Mouse (Mus musculus): ENCODE data around the gene Cdh24. TPM values are rescaled to one million over a fixed set of nuclear protein-coding genes. Genes with fewer than 3 reads are reported as not detected.
A peak's percentile ranks its signal among the peaks of the same experiment; 100 is the strongest.

Cdh24 gene
- polyA plus RNA-seq, 1 experiment from 2014 or later = 0.06 TPM

- Histone ChIP-seq H3K79me2 (ENCODE audit: inconsistent target) (no peaks in the 10 kb centered on the region), H3K36me3 (ENCODE audit: inconsistent target) (no peaks in the 10 kb centered on the region), H3K27ac (no peak overlapping the region), H3K4me3 (ENCODE audit: inconsistent target) (no peak overlapping the region)
- 78% methylated on average over 8 of the region's 8 CpGs for WGBS (ENCODE audit: missing documents)
These were observed 33.9 kb downstream of the Cdh24 start for GRCm38 (mm10) chr14:54607226-54607625.

GRCm38 (mm10) chr14:54605752-54606321 lies 35.3 kb downstream of the Cdh24 start, which contains the start of gene 4931414P19Rik:
Gene 4931414P19Rik, minus strand, starts transcription at chr14:54605993.
- H3K79me2 ChIP-seq (ENCODE audit: inconsistent target) = no peaks in the 10 kb centered on the region
- H3K27ac ChIP-seq = peak within 1 kb of the TSS; percentile 31; the same call in 1 of the 2 replicates
- no peaks in the 10 kb centered on the region for H3K36me3 ChIP-seq (ENCODE audit: inconsistent target)
- 1% methylated on average over 31 of the region's 39 CpGs for WGBS (ENCODE audit: missing documents)
- H3K4me3 ChIP-seq (ENCODE audit: inconsistent target) = peak within 1 kb of the TSS; percentile 42

- peak overlapping the region; percentile 56 for H3K27ac ChIP-seq
These were observed 37.5 kb downstream of the Cdh24 start for GRCm38 (mm10) chr14:54603686-54604085.

DNA sequence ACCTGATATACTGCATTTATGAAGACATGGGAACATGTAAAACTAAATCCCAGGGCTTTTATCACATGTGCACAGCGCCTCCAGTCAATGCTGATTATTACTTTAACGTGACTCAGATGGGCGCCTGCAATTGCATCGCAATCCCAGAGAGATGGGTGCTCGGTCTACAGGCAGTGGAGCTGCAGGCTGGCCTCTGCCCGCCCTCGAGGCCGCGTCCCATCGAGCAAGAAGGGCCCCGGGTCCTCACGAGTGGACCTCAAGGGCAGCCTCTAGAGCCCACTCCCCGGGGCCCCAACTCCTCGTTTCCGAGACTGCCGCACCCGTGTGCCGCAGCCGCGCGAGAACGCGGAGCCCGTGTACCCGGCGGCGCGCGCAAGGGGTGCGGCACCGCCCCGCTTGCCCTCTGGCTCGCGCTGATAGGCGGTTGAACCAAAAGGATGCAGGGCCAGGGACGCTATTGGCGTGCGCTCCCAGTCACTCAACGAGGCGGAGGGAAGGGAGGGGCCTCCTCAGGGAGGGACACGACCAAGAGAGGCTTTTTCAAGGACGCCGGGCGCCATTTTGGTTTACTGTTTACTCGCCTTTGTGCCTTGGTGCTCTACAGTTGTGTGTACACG lies 38.0 kb downstream of the Cdh24 start:
- under 1% methylated on average over 46 of the region's 46 CpGs for WGBS (ENCODE audit: missing documents)
- no peaks in the 10 kb centered on the region for H3K36me3 ChIP-seq (ENCODE audit: inconsistent target)
- H3K79me2 ChIP-seq (ENCODE audit: inconsistent target) = no peaks in the 10 kb centered on the region
- peak overlapping the region; percentile 33 for H3K4me3 ChIP-seq (ENCODE audit: inconsistent target)
- H3K27ac ChIP-seq = peak overlapping the region; percentile 56

More at GRCm38 (mm10) chr14:54603686-54604085, 37.5 kb downstream of the Cdh24 start:
- WGBS (ENCODE audit: missing documents) = 92% methylated on average over 8 of the region's 8 CpGs
- H3K79me2 ChIP-seq (ENCODE audit: inconsistent target) = no peaks in the 10 kb centered on the region
- peak overlapping the region; percentile 22 for H3K4me3 ChIP-seq (ENCODE audit: inconsistent target)
- H3K36me3 ChIP-seq (ENCODE audit: inconsistent target) = no peaks in the 10 kb centered on the region

- 57% methylated on average over 4 of the region's 4 CpGs for WGBS (ENCODE audit: missing documents)
- Histone ChIP-seq H3K79me2 (ENCODE audit: inconsistent target) (no peaks in the 10 kb centered on the region), H3K27ac (peak overlapping the region; percentile 47; the same call in 1 of the 2 replicates), H3K36me3 (ENCODE audit: inconsistent target) (no peaks in the 10 kb centered on the region), H3K4me3 (ENCODE audit: inconsistent target) (peak overlapping the region; percentile 33)
These were observed 38.6 kb downstream of the Cdh24 start for GRCm38 (mm10) chr14:54602613-54603012.

- 36% methylated on average over 2 of the region's 2 CpGs for WGBS (ENCODE audit: missing documents)
- H3K27ac ChIP-seq = no peak overlapping the region
- no peaks in the 10 kb centered on the region for H3K36me3 ChIP-seq (ENCODE audit: inconsistent target)
- H3K4me3 ChIP-seq (ENCODE audit: inconsistent target) = no peak overlapping the region
- H3K79me2 ChIP-seq (ENCODE audit: inconsistent target) = no peaks in the 10 kb centered on the region
These were observed 39.6 kb downstream of the Cdh24 start for GRCm38 (mm10) chr14:54601601-54602000.

- Histone ChIP-seq H3K79me2 (ENCODE audit: inconsistent target) (no peaks in the 10 kb centered on the region), H3K27ac (no peak overlapping the region), H3K36me3 (ENCODE audit: inconsistent target) (no peaks in the 10 kb centered on the region), H3K4me3 (ENCODE audit: inconsistent target) (no peak overlapping the region)
- WGBS (ENCODE audit: missing documents) = 80% methylated on average over 7 of the region's 7 CpGs
These were observed 44.1 kb downstream of the Cdh24 start for GRCm38 (mm10) chr14:54597084-54597483.

DNA sequence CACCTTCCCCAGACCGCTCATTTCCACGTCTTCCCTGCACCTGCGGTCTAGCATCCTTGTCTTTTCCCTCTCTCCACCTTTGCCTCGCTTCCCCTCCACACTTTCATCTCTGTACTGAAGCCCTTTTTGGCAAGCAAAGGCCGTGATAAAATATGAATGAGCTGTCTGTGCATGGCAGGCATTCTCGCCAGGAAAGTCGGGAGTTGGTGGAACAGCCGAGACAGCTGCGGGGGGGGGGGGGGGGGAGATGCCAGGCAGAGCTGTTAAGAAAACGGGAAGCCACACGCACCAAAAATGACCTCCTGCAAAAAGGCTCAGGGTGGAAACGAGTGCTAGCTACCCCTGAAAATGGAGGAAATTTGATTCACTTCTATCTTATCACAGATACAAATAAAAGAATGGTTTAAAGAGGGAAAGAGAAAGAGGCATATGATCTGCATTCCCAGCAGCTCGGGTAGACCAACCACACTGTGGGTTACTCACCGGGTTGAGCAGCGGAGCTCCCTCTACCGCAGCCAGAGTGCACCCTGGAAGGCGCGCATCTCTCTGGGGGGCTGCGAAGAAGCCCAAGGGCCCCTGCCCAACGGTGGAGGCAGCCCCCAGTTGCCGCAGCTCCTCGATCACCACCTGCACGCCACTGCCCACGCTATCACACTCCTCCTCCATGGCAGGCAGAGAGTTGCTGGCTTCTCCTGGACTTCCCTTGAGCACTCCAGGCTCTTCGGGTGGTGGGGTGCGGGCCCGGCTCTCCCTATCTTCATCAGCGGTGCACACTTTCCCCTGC lies 46.3 kb downstream of the Cdh24 start:
- H3K36me3 ChIP-seq (ENCODE audit: inconsistent target) = no peaks in the 10 kb centered on the region
- WGBS (ENCODE audit: missing documents) = 93% methylated on average over 26 of the region's 28 CpGs
- no peaks in the 10 kb centered on the region for H3K79me2 ChIP-seq (ENCODE audit: inconsistent target)
- no peak overlapping the region for H3K4me3 ChIP-seq (ENCODE audit: inconsistent target)
- H3K27ac ChIP-seq = no peak overlapping the region

DNA sequence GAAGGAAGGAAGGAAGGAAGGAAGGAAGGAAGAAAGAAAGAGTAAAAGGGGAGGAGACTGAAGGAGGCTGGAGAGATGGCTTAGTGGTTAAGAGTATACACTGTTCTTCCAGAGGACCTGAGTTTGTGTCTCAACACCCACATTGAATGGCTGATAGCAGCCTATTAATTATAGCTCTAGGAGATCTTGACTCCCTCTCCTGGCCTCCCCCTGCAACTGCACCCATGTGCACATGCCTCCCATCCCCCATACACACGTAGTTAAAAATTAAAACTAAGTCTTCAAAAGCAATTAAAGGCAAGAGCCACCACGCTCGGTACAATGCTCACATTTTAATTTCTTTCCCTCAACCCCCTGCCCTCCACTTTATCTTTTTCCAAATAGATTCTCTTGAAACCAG lies 47.1 kb downstream of the Cdh24 start:
- 97% methylated on average over 3 of the region's 3 CpGs for WGBS (ENCODE audit: missing documents)
- no peaks in the 10 kb centered on the region for H3K36me3 ChIP-seq (ENCODE audit: inconsistent target)
- no peak overlapping the region for H3K27ac ChIP-seq
- no peak overlapping the region for H3K4me3 ChIP-seq (ENCODE audit: inconsistent target)
- H3K79me2 ChIP-seq (ENCODE audit: inconsistent target) = no peaks in the 10 kb centered on the region

DNA sequence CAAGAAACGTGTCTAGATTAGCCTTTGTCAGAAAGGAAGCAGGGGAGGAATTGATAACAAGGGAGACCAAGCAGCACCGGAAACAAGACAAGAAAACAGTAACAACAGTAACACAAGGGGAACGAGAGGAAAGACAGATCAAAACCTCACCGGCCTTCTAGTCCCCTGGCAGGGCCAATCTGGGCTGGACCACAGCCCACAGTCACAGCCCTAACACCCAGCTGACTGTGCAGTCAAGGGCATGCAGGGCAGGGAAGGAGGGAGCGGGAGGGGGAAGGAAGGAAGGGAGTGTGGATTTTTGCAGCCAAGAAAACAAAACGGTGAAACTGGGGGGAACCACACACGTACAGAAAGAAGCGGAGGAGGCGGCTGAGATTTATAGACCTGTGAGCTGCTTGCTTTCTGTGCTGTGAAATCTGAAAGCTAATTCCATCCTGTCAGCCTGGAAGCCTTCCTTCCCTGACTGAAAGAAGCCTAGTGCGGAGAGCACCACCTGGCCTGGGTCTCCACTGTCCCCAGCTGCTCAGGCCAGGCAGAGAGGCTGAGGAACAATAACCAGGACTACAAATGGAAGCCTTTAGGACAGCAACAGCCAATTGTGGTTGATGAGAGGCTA lies 48.7 kb downstream of the Cdh24 start:
- Histone ChIP-seq H3K4me3 (ENCODE audit: inconsistent target) (no peak overlapping the region), H3K79me2 (ENCODE audit: inconsistent target) (no peaks in the 10 kb centered on the region), H3K36me3 (ENCODE audit: inconsistent target) (no peaks in the 10 kb centered on the region), H3K27ac (no peak overlapping the region)
- 52% methylated on average over 9 of the region's 10 CpGs for WGBS (ENCODE audit: missing documents)

GRCm38 (mm10) chr14:54591056-54591455 lies 50.1 kb downstream of the Cdh24 start:
- H3K36me3 ChIP-seq (ENCODE audit: inconsistent target) = no peaks in the 10 kb centered on the region
- WGBS (ENCODE audit: missing documents) = 95% methylated on average over 16 of the region's 16 CpGs
- H3K27ac ChIP-seq = no peak overlapping the region
- H3K79me2 ChIP-seq (ENCODE audit: inconsistent target) = no peaks in the 10 kb centered on the region
- no peak overlapping the region for H3K4me3 ChIP-seq (ENCODE audit: inconsistent target)

GRCm38 (mm10) chr14:54583681-54584338 lies 57.4 kb downstream of the Cdh24 start:
- WGBS (ENCODE audit: missing documents) = 73% methylated on average over 7 of the region's 7 CpGs

DNA sequence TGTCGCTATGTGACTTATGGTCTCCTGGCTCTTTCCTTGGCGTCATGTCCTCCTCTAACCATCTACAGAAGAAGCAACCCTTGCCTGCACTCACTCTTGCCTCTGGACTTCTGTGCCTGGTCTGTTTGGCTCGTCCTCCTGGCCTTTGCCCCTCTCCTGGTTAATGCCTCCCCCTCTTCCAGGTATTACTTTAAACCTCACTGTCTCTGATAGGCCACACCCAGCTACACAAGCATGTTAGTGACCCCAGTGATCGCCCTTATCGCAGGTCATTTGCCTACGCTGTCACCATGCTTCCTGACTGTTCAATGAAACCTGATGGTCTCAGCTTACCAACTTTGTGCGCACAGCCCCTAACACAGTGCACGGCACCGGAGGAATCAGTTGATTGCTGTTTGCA lies 58.6 kb downstream of the Cdh24 start:
- H3K27ac ChIP-seq = no peak overlapping the region
- WGBS (ENCODE audit: missing documents) = 98% methylated on average over 9 of the region's 9 CpGs
- no peaks in the 10 kb centered on the region for H3K36me3 ChIP-seq (ENCODE audit: inconsistent target)
- no peak overlapping the region for H3K4me3 ChIP-seq (ENCODE audit: inconsistent target)
- no peaks in the 10 kb centered on the region for H3K79me2 ChIP-seq (ENCODE audit: inconsistent target)

More at GRCm38 (mm10) chr14:54583681-54584338, 57.4 kb downstream of the Cdh24 start:
- no peak overlapping the region for H3K4me3 ChIP-seq (ENCODE audit: inconsistent target)
- no peaks in the 10 kb centered on the region for H3K36me3 ChIP-seq (ENCODE audit: inconsistent target)
- no peaks in the 10 kb centered on the region for H3K79me2 ChIP-seq (ENCODE audit: inconsistent target)
- H3K27ac ChIP-seq = no peak overlapping the region
